Mouse (Mus musculus): ENCODE data around the gene Srsf4. TPM values are rescaled to one million over a fixed set of nuclear protein-coding genes. Genes with fewer than 3 reads are reported as not detected.
A peak's percentile ranks its signal among the peaks of the same experiment; 100 is the strongest.

Gene Srsf4
- polyA plus RNA-seq (2017; shearing (Covaris generic)), result 10 to 100 TPM; 10.8 to 12.2 TPM

GRCm38 (mm10) chr4:131873293-131874168 is at the start of gene Srsf4:
Srsf4 (plus strand) TSS chr4:131873617.
- peak; percentile 93 for ATAC-seq

DNA sequence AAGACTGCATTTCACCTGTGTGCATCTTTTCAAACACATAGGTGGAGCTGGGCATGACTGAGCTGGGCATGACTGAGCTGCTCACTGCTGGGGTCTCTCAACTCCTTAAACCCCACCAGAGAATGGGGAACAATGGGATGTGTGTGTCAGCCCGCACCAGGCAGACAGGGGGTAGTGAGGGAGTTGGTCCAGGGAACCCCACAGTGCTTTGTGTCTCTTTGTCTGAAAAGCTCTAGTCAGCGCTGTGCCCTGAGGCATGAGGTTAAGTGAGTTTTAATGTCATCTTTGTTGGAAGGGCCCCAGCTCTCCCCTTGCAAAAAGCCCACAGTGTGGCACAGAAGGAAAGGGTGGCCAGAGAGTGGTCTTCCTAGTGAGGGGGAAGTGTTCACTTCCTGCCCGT is 48.5 kb upstream of the Srsf4 start:
- no peak for ATAC-seq

DNA sequence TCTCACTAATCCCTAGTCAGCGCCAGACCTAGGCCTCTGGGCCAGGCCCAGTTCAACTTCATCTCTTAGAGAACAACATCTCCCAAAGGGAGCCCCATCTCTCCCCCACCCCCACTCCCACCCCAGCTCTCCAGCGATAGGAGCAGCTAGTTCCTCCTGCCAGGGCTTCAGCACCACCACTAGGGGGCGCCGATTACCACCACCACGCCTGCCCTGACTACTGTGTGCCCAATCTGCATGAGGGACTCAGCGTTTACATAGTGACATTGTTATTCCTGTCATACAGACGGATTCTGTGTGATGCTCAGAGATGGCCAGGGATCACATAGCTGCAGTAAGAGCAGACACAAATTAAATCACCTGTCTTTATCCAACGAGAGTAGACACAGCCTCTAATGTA is 47.6 kb upstream of the Srsf4 start:
- no peak for ATAC-seq

DNA sequence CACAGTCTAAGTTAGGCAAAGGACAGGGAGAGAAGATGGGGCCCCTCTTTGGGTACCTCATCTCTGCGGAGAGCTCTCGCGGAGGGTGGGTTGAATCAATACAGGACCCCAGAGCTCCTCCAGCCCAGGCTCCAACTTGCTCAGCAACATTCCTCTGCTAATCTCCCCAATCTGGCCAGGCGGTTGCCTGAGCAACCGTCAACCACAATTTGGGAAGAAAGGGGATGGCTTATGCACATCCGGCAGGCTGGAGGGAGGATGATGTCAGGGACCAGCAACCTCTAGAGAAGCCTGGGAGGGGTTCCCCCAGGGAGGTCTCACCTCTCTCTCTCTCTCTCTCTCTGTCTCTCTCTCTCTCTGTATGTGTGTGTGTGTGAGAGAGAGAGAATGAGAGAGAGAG is 46.5 kb upstream of the Srsf4 start:
- no peak for ATAC-seq

DNA sequence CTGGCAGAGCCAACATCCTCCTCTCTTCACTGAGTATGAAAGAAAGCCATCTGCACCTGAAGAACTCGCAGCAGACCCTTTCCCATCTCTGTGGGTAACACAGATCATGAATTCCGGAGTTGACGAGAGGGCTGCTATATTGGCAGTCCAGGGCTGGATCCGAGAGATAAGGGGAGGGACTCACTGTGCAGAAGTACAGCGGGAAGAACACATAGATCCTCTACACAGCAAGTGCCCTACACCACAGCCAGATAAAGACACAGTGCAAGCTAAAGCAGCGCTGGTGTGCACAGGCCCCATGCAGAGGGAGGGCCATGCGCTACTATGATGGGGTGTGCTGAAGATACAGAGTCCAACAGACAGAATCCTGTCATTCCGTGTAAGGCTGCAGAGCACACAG is 44.3 kb upstream of the Srsf4 start:
- no peak for ATAC-seq

- no peak for ATAC-seq
Measured at GRCm38 (mm10) chr4:131831546-131832045, 41.8 kb upstream of the Srsf4 start.

- ATAC-seq, result no peak
Measured at GRCm38 (mm10) chr4:131832759-131833407, 40.5 kb upstream of the Srsf4 start.

- no peak for ATAC-seq
Measured at GRCm38 (mm10) chr4:131833971-131834609, 39.3 kb upstream of the Srsf4 start.

- ATAC-seq, result no peak
Measured at GRCm38 (mm10) chr4:131836351-131836881, 37.0 kb upstream of the Srsf4 start.

DNA sequence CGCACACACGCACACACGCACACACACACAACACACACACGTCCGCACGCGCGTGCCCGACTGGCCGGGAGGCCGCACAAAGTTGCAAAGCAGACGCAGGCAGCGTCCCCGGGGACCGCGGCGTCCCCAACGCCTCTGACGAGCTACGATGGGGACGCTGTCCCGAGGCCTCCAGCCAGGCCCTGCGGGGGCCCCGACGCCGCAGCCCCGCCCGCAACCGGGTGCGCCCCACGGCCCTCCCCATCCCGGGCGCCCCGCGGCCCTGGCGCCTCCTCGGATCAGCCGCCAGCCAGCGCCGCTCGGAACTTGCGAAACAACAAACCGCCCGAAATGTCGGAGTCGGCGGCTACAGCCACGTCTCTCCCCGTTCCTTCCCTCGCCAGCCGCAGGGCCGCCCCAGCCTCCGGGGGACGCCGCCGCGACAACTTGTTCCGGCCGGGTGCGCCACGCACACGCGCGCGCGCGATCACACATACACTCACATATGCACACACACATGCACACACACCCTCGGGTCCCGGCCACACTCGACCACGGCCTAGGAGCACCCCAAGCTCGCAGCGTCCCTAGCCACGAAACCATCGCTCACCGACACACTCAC is 36.4 kb upstream of the Srsf4 start:
- peak; percentile 22 for ATAC-seq

- ATAC-seq, result peak; percentile 86
Measured at GRCm38 (mm10) chr4:131837872-131838524, 35.4 kb upstream of the Srsf4 start, which contains the start of gene Ptpru. Ptpru (minus strand) TSS chr4:131838288.

- ATAC-seq, result peak; percentile 84
Measured at GRCm38 (mm10) chr4:131843290-131843743, 30.1 kb upstream of the Srsf4 start, which contains the start of gene Mecr. Mecr (plus strand) TSS chr4:131843470.

GRCm38 (mm10) chr4:131845991-131846778 is 27.2 kb upstream of the Srsf4 start:
- ATAC-seq, result no peak

DNA sequence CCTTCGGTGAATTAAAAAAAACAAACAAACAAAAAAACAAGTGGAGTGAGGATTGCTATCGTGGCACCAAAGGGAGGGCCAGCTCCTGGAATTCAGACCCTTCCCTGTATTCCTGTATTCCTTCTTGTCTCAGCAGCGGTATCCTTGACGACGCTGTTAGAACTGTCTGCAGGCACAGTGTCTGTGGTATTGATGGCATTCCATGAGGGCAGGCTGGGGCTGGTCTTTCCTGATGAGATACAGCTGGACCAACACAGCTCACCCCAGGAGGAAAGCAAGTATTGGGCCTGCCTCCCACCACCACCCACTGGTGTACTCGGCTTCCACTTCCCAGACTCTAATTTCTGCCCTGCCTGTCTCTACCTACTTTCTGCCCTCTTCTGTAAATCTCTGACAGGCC is 25.3 kb upstream of the Srsf4 start:
- ATAC-seq, result no peak

GRCm38 (mm10) chr4:131849986-131850638 is 23.3 kb upstream of the Srsf4 start:
- no peak for ATAC-seq

DNA sequence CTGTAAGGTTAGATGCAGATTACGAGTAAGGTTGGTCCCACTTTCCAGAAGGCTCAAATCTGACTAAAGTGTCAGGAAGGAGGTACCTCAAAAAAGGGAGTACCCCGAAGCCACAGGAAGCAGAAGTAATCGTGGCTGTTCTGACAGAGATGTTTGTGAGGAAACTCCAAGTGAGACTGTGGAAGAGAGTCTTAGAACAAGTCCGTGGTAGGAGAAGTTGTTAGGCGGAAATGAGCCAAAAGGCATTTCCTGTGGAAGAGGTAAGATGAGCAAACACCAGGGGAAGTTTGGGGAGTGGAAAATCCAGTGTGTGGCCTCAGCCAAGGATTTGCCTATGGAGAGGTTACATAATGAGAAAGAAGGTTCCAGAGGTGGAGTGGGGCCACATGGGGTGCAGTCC is 18.5 kb upstream of the Srsf4 start:
- no peak for ATAC-seq

DNA sequence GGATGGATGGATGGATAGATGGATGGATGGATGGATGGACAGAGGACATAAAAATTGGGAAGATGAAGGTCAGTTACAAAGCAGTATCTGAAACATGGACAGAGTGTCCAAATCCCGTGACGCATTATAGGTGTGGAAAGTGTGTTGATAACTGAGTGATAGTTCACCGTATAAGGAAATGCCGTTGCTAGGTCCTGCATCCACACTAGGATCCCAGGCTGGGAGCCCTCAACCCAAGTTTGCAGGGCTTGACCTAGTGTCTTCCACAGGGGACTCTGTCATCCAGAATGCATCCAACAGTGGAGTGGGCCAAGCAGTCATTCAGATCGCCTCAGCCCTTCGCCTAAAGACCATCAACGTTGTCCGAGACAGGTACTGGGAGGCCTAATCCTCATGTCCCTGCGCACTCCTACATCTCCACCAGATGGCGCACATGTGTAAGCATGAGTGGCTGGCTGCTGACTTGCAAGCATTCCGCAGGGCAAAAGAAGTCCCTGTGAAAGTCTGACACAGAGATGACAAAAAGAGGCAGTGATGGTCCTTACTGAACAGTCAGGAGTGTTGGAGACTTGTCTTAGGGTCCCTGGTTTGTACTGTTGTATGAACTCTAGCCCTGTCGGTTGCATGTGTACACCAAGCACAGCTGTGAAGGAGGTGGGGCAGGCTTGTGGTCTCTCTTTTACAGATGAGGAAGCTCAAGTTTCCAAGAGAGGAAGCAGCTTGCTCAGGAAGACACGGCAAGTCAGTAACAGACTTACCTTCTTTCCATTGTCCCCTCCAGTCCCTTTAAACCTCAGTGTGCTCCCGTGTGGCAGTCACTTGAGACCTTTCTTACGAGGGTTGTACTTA is 12.7 kb upstream of the Srsf4 start:
- ATAC-seq, result peak; percentile 75

DNA sequence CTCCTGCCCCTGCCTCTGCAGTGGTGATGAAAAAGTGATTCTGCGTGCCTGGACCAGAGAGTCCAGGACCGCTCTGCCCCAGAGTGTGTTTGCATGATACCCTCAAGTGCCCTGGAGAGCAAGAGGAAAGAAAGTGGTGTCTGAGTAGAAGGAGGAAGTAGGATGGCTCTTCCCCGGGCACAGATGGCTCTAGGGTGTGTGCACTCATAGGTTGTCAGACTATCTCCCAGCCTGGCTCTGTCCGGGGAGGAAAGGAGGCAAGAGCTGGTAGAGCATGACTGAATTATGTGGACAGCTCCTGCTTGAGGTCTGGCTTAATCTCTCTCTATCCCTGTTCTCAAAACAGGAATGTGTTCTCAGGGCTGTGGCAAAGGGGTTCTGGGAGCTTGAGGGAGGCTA is 12.1 kb upstream of the Srsf4 start:
- no peak for ATAC-seq

- peak; percentile 21 for ATAC-seq
Measured at GRCm38 (mm10) chr4:131872672-131873292, 635 bp upstream of the Srsf4 start.

Data from activated CD4-positive, CD25-positive, alpha-beta regulatory T cell, adult 4 months (primary cell).